Mouse (Mus musculus): ENCODE results near the gene Gm45213. TPM values are rescaled to one million over a fixed set of nuclear protein-coding genes. Genes with fewer than 3 reads are reported as not detected.

Gene Gm45213
- polyA plus RNA-seq (2015; fragmentation: Nextera tagmentation; extraction: Ambion mirVana), result not detected in 2 replicates

- Histone ChIP-seq H3K4me2 (no peak within 1 kb of the TSS), H3K36me3 (no peaks in the 10 kb centered on the region), H3K27ac (replicated peaks) (peak within 1 kb of the TSS; percentile 42), H3K9ac (0 out of 2 replicates have a peak within 1 kb of the TSS, but pooled peaks have one; percentile 0), H3K4me3 (no peak within 1 kb of the TSS), H3K4me1 (replicated peaks) (peaks cover 65% of the 10 kb centered on the region), H3K27me3 (no peaks in the 10 kb centered on the region), H3K9me3 (no peaks in the 10 kb centered on the region)
- ATAC-seq (ENCODE audit: low read depth), result peak; percentile 13; the same call in 1 of the 2 replicates
- WGBS, result 70% methylated on average over 10 of the region's 10 CpGs
These were observed at the start of gene Gm45213 for GRCm38 (mm10) chr7:66043552-66044459. TSS of gene Gm45213 (plus strand) at chr7:66043602.

GRCm38 (mm10) chr7:66001035-66001754, 42.2 kb upstream of the Gm45213 start:
- Histone ChIP-seq H3K9ac (no peak overlapping the region), H3K27me3 (no peaks in the 10 kb centered on the region), H3K4me3 (no peak overlapping the region), H3K9me3 (peaks cover 18% of the 10 kb centered on the region; the same call in 1 of the 2 replicates), H3K4me1 (replicated peaks) (peaks cover 7% of the 10 kb centered on the region; the same call in 1 of the 2 replicates), H3K4me2 (no peak overlapping the region), H3K27ac (replicated peaks) (no peak overlapping the region), H3K36me3 (no peaks in the 10 kb centered on the region)
- no peak for ATAC-seq (ENCODE audit: low read depth)
- 91% methylated on average over 16 of the region's 16 CpGs for WGBS

- Histone ChIP-seq H3K9ac (no peak overlapping the region), H3K27ac (replicated peaks) (no peak overlapping the region), H3K36me3 (no peaks in the 10 kb centered on the region), H3K9me3 (peaks cover 18% of the 10 kb centered on the region; the same call in 1 of the 2 replicates), H3K4me1 (replicated peaks) (peaks cover 7% of the 10 kb centered on the region; the same call in 1 of the 2 replicates), H3K4me3 (no peak overlapping the region), H3K27me3 (no peaks in the 10 kb centered on the region), H3K4me2 (no peak overlapping the region)
- ATAC-seq (ENCODE audit: low read depth), result no peak
- 73% methylated on average over 3 of the region's 3 CpGs for WGBS
These were observed 41.6 kb upstream of the Gm45213 start for GRCm38 (mm10) chr7:66001797-66002196.

GRCm38 (mm10) chr7:66003447-66003846, 40.0 kb upstream of the Gm45213 start:
- Histone ChIP-seq H3K27ac (replicated peaks) (no peak overlapping the region), H3K4me1 (replicated peaks) (peaks cover 7% of the 10 kb centered on the region; the same call in 1 of the 2 replicates), H3K36me3 (no peaks in the 10 kb centered on the region), H3K9me3 (peaks cover 13% of the 10 kb centered on the region; the same call in 1 of the 2 replicates), H3K9ac (no peak overlapping the region), H3K4me2 (no peak overlapping the region), H3K27me3 (no peaks in the 10 kb centered on the region), H3K4me3 (no peak overlapping the region)
- ATAC-seq (ENCODE audit: low read depth), result no peak
- 91% methylated on average over 5 of the region's 5 CpGs for WGBS

GRCm38 (mm10) chr7:66003865-66004638, 39.4 kb upstream of the Gm45213 start:
- no peaks in the 10 kb centered on the region for H3K36me3 ChIP-seq
- H3K9ac ChIP-seq, result no peak overlapping the region
- no peaks in the 10 kb centered on the region for H3K27me3 ChIP-seq
- H3K27ac ChIP-seq (replicated peaks), result no peak overlapping the region
- peaks cover 8% of the 10 kb centered on the region; the same call in 1 of the 2 replicates for H3K9me3 ChIP-seq
- H3K4me1 ChIP-seq (replicated peaks), result peaks cover 7% of the 10 kb centered on the region; the same call in 1 of the 2 replicates
- no peak overlapping the region for H3K4me3 ChIP-seq
- no peak for ATAC-seq (ENCODE audit: low read depth)
- H3K4me2 ChIP-seq, result no peak overlapping the region
- 64% methylated on average over 13 of the region's 13 CpGs for WGBS

- ATAC-seq (ENCODE audit: low read depth), result no peak
- peaks cover 7% of the 10 kb centered on the region; the same call in 1 of the 2 replicates for H3K4me1 ChIP-seq (replicated peaks)
- WGBS, result 92% methylated on average over 10 of the region's 10 CpGs
- no peak overlapping the region for H3K27ac ChIP-seq (replicated peaks)
- H3K4me3 ChIP-seq, result no peak overlapping the region
- no peak overlapping the region for H3K4me2 ChIP-seq
- no peaks in the 10 kb centered on the region for H3K27me3 ChIP-seq
- H3K36me3 ChIP-seq, result no peaks in the 10 kb centered on the region
- no peak overlapping the region for H3K9ac ChIP-seq
- H3K9me3 ChIP-seq, result no peaks in the 10 kb centered on the region
These were observed 38.3 kb upstream of the Gm45213 start for GRCm38 (mm10) chr7:66005066-66005465.

- Histone ChIP-seq H3K9ac (no peak overlapping the region), H3K4me3 (no peak overlapping the region), H3K4me1 (replicated peaks) (peaks cover 7% of the 10 kb centered on the region; the same call in 1 of the 2 replicates), H3K27me3 (no peaks in the 10 kb centered on the region), H3K4me2 (no peak overlapping the region), H3K36me3 (no peaks in the 10 kb centered on the region), H3K9me3 (no peaks in the 10 kb centered on the region), H3K27ac (replicated peaks) (no peak overlapping the region)
- WGBS, result 89% methylated on average over 11 of the region's 11 CpGs
- ATAC-seq (ENCODE audit: low read depth), result no peak
These were observed 35.1 kb upstream of the Gm45213 start for GRCm38 (mm10) chr7:66008161-66008891.

- no peak overlapping the region for H3K9ac ChIP-seq
- WGBS, result 89% methylated on average over 16 of the region's 16 CpGs
- H3K4me3 ChIP-seq, result no peak overlapping the region
- H3K27ac ChIP-seq (replicated peaks), result no peak overlapping the region
- H3K4me1 ChIP-seq (replicated peaks), result peaks cover 1% of the 10 kb centered on the region; the same call in 1 of the 2 replicates
- no peaks in the 10 kb centered on the region for H3K27me3 ChIP-seq
- H3K9me3 ChIP-seq, result no peaks in the 10 kb centered on the region
- no peak overlapping the region for H3K4me2 ChIP-seq
- no peaks in the 10 kb centered on the region for H3K36me3 ChIP-seq
- no peak for ATAC-seq (ENCODE audit: low read depth)
These were observed 34.5 kb upstream of the Gm45213 start for GRCm38 (mm10) chr7:66008892-66009273.

- Histone ChIP-seq H3K4me2 (no peak overlapping the region), H3K4me3 (no peak overlapping the region), H3K4me1 (replicated peaks) (no peaks in the 10 kb centered on the region), H3K9ac (no peak overlapping the region), H3K9me3 (no peaks in the 10 kb centered on the region), H3K27me3 (no peaks in the 10 kb centered on the region), H3K27ac (replicated peaks) (no peak overlapping the region), H3K36me3 (no peaks in the 10 kb centered on the region)
- WGBS, result 77% methylated on average over 6 of the region's 6 CpGs
- no peak for ATAC-seq (ENCODE audit: low read depth)
These were observed 32.9 kb upstream of the Gm45213 start for GRCm38 (mm10) chr7:66010518-66010917.

- H3K9ac ChIP-seq, result no peak overlapping the region
- peak; percentile 47; the same call in 1 of the 2 replicates for ATAC-seq (ENCODE audit: low read depth)
- H3K4me3 ChIP-seq, result no peak overlapping the region
- no peak overlapping the region for H3K4me2 ChIP-seq
- no peaks in the 10 kb centered on the region for H3K9me3 ChIP-seq
- no peak overlapping the region for H3K27ac ChIP-seq (replicated peaks)
- H3K27me3 ChIP-seq, result no peaks in the 10 kb centered on the region
- H3K36me3 ChIP-seq, result no peaks in the 10 kb centered on the region
- 87% methylated on average over 2 of the region's 2 CpGs for WGBS
- H3K4me1 ChIP-seq (replicated peaks), result no peaks in the 10 kb centered on the region; the same call in 1 of the 2 replicates
These were observed 15.7 kb upstream of the Gm45213 start for GRCm38 (mm10) chr7:66027747-66028146.
